Mouse (Mus musculus) gastrocnemius, postnatal 14 days (tissue): ENCODE results near the gene Hist1h1c. TPM values are rescaled to one million over a fixed set of nuclear protein-coding genes. Genes with fewer than 3 reads are reported as not detected.

Source experiments
- microRNA-seq, 2 experiments: library from miRNA; unstranded; fragments of <30 nt; microRNA quantifications; one replicate each; pipeline ENCODE4 v1.2.0; 2021
- total RNA-seq, 2 experiments: library from RNA; stranded (reverse); gene quantifications; 2 replicates each; pipeline ENCODE4 v1.2.3; 2021

The Hist1h1c gene
- total RNA-seq, 2 experiments from 2014 or later = 258 to 269 TPM

Small RNAs within 50 kb of the gene (microRNA-seq; reads per million reads assigned to microRNA genes)
- 0 reads per million in 2 experiments for gene Gm44314
- gene Gm44484 = 0 reads per million in 2 experiments

Other genes starting within 250 kb of the Hist1h1c start
- not detected for gene Btn2a2, start 250.0 kb upstream of the Hist1h1c start, total RNA-seq
- 100 to 1,000 TPM; 281 to 294 TPM for gene Hist1h4h, start 207.8 kb upstream of the Hist1h1c start, total RNA-seq
- 10 to 100 TPM; 61.2 to 77.1 TPM for gene Hist1h2af, start 204.9 kb upstream of the Hist1h1c start, total RNA-seq
- gene Hist1h3g, start 203.4 kb upstream of the Hist1h1c start, total RNA-seq = 10 to 100 TPM; 19.9 to 21.2 TPM
- gene Hist1h2bh, start 195.4 kb upstream of the Hist1h1c start, total RNA-seq = 1 to 10 TPM; 5.5 to 5.7 TPM
- 10 to 100 TPM; 24.2 to 25.2 TPM for gene Hist1h3f, start 194.8 kb upstream of the Hist1h1c start, total RNA-seq
- gene Hist1h4f, start 187.2 kb upstream of the Hist1h1c start, total RNA-seq = 100 to 1,000 TPM; 118 to 120 TPM
- 1 to 10 TPM; 8.2 to 9.3 TPM for gene Hist1h1d, start 185.5 kb upstream of the Hist1h1c start, total RNA-seq
- 10 to 100 TPM; 54.8 to 55.8 TPM for gene Hist1h3e, start 176.4 kb upstream of the Hist1h1c start, total RNA-seq
- gene Hist1h2ae, start 167.6 kb upstream of the Hist1h1c start, total RNA-seq = 10 to 100 TPM; 15.2 to 16.6 TPM
- gene Hist1h2bg, start 167.4 kb upstream of the Hist1h1c start, total RNA-seq = 100 to 1,000 TPM; 102 to 113 TPM
- 10 to 100 TPM; 47.0 to 49.6 TPM for gene Hist1h2bf, start 164.6 kb upstream of the Hist1h1c start, total RNA-seq
- gene Hist1h2ad, start 164.4 kb upstream of the Hist1h1c start, total RNA-seq = 10 to 100 TPM; 13.9 to 14.8 TPM
- gene Hist1h3d, start 163.0 kb upstream of the Hist1h1c start, total RNA-seq = 10 to 100 TPM; 13.5 to 15.2 TPM
- 10 to 100 TPM; 88.4 to 95.8 TPM for gene Hist1h4d, start 157.2 kb upstream of the Hist1h1c start, total RNA-seq
- 10 to 100 TPM; 25.3 to 25.8 TPM for gene Hist1h2be, start 117.7 kb upstream of the Hist1h1c start, total RNA-seq
- 100 to 1,000 TPM in 1 of 2 experiments, 10 to 100 TPM in 1; 91.2 to 121 TPM for gene Hist1h1e, start 116.2 kb upstream of the Hist1h1c start, total RNA-seq
- gene Hist1h2ac, start 54.9 kb upstream of the Hist1h1c start, total RNA-seq = 1 to 10 TPM; 3.1 to 3.7 TPM
- gene Hist1h2bc, start 54.6 kb upstream of the Hist1h1c start, total RNA-seq = 10 to 100 TPM; 75.5 to 80.0 TPM
- gene Hist1h1t, start 43.0 kb upstream of the Hist1h1c start, total RNA-seq = not detected
- 10 to 100 TPM; 94.2 to 99.8 TPM for gene Hist1h4c, start 40.4 kb upstream of the Hist1h1c start, total RNA-seq
- 10 to 100 TPM; 15.3 to 17.6 TPM for gene Hfe, start 28.0 kb upstream of the Hist1h1c start, total RNA-seq
- 10 to 100 TPM; 31.6 to 33.2 TPM for gene Hist1h3c, start 6.8 kb downstream of the Hist1h1c start, total RNA-seq
- gene Hist1h2bb, start 7.9 kb downstream of the Hist1h1c start, total RNA-seq = 10 to 100 TPM; 42.8 to 44.6 TPM
- gene Hist1h2ab, start 12.3 kb downstream of the Hist1h1c start, total RNA-seq = 10 to 100 TPM; 67.6 to 81.2 TPM
- 10 to 100 TPM; 86.8 to 91.4 TPM for gene Hist1h3b, start 13.5 kb downstream of the Hist1h1c start, total RNA-seq
- 10 to 100 TPM; 56.8 to 62.2 TPM for gene Hist1h4b, start 18.2 kb downstream of the Hist1h1c start, total RNA-seq
- gene Hist1h4a, start 22.4 kb downstream of the Hist1h1c start, total RNA-seq = 10 to 100 TPM; 55.4 to 68.5 TPM
- 10 to 100 TPM; 70.9 to 73.7 TPM for gene Hist1h3a, start 23.6 kb downstream of the Hist1h1c start, total RNA-seq
- 10 to 100 TPM; 45.7 to 47.5 TPM for gene Hist1h1a, start 24.9 kb downstream of the Hist1h1c start, total RNA-seq
- not detected for gene Trim38, start 31.1 kb downstream of the Hist1h1c start, total RNA-seq
- gene Slc17a2, start 68.2 kb downstream of the Hist1h1c start, total RNA-seq = not detected
- gene Slc17a3, start 100.6 kb downstream of the Hist1h1c start, total RNA-seq = not detected
- not detected for gene Slc17a1, start 128.9 kb downstream of the Hist1h1c start, total RNA-seq
- not detected for gene Slc17a4, start 176.2 kb downstream of the Hist1h1c start, total RNA-seq
- gene Hist1h2ba, start 195.3 kb downstream of the Hist1h1c start, total RNA-seq = not detected
- gene Hist1h2aa, start 195.7 kb downstream of the Hist1h1c start, total RNA-seq = not detected